Mouse (Mus musculus) right cerebral cortex, adult 2 months (tissue): Measurements from ENCODE around the gene Ap1ar.

Experiments used
- DNase-seq, 2 experiments: peaks; one replicate each; pipeline ENCODE4 v3.0.0; 2021 to 2022; ENCODE audit warnings: low spot score in 2 of 2

The Ap1ar gene

DNA sequence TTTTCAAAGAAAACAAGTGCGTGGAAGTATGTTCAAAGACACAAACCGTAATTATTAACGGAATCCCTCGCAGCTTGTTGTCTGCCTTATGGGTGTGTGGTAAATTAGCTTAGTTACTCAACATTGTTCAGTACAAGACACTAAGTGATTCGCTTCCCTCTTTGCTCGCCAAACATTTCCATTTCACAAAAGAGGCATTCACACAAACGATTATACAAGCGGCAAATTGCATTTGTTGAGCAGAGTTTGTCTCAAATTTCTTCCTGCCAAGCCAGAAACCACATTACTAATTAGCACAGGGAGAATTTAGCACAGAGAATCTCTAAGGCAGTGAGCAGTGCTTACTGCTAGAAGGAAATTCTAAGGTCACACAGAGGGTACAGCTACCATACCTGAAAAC, 4.6 kb upstream of the Ap1ar start:
- no peak for DNase-seq

DNA sequence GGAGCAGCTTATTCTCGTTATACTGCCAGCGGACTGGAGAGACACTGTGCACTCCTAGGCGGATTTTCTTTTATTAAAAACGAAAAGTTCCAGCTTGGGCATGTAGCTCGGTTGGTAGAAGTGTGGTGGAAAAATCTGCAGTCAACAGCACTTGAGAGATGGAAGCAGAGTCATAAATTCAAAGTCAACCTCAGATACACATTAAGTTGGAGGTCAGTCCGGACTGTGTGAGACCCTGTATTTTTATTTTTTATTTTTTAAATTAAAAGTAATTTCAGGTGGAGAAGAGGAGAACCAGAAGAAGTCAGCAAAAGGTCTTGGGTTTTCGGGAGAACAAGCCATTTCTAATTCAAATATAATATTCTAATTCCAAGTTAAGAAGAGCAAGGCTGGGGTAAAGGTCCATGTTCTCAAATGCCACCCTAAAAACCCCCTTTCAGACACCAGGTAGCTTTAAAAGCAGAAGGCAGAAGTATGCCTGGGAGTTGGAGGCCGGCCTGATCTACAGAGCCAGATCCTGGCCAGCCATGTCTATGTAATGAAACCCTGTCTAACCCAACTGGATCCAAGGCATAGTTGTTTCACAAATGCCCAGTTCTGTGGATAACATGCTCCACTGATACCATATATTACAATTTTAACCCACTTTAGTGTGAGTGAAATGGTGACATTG, 785 bp upstream of the Ap1ar start:
- DNase-seq, result no peak

DNA sequence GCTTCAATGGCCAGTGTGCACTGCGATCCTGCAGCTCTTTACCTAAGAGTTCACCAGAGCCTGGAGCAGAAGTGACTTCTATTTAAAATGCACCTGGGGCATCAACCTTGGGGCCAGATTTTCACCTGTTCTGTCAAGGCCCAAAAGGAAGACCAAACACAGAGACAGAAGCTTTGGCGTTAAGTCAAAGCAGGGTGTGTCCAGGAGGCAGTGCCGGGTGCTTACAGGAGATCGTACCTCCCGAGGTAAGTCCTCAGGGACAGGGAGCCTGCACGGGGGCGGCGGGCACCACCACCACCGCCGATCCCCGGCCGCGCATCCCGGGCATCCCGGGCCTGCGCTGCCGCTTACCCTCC, 547 bp downstream of the Ap1ar start:
- DNase-seq, result no peak

DNA sequence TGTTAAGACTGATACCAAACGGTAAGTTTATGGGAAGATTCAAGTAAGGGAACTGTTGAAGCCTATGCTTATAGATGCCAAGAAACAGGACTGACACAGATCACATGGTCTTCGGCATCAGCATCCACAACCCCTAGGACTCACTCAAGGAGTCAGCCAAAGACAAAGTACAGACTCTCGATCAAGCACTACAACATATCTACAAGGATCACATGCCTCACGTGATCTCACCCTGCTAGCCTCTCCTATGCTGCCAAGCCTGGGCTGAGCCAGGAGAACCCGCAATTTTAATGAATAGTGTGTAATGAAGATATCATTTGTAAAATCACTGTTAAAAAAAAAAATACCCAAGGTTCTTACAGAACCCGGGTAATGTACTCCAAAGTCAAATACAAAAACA, 1.7 kb downstream of the Ap1ar start:
- no peak for DNase-seq

DNA sequence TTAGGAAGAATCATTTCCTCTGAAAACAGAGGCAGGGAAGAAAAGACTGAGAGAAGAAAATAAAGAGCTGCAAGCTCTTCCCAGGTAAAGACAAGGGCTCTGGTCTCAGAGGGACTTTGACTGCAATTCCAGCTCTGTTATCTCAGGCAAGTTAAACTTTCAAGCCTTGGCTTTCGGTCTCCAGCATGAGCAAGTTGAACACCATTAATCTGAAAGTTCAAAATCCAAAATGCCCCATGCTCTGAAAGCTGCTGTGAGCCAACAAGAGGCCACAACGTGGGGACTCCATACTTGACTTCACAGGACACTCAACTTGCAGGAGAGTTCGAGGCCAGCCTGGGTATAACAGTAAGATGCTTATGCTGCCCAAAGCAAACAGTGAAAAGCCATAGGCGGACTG, 3.3 kb downstream of the Ap1ar start:
- no peak for DNase-seq

DNA sequence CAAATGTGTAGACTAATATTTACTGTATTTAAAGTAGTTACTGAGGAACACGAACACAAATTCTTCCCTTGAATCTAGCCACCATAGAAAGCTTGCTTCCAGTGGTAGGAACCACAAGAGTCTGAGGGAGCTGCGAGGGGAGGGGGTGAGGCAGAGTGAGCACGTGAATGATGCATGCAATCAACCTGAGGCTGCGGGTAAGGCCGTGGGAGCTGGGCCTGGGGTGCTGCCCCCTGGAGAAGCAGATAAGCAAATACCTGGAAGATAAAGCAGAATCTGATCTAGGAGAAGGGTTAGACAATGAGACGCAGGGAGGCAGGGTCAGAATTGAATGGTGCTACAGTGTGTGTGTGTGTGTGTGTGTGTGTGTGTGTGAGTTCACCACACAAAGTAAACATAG, 6.2 kb downstream of the Ap1ar start:
- no peak for DNase-seq

DNA sequence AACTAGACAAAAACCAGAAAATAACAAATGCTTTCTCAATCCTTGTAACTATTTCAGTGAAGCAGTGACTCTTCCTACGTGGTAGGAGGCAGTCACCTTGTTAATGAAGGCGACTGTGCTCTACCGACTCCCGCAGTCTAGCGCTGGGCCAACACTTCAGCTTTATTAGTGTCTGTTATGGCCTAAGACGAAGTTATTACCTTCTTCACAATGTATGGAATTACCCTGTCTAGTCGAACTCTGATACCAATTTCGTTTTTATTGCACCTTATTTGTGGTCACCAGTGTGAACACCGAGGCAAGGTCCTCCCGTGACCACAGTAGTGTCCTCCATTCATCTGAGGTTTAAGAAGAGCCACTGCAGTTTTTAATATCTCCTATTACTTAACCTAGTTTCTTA, 7.1 kb downstream of the Ap1ar start:
- DNase-seq, result no peak

DNA sequence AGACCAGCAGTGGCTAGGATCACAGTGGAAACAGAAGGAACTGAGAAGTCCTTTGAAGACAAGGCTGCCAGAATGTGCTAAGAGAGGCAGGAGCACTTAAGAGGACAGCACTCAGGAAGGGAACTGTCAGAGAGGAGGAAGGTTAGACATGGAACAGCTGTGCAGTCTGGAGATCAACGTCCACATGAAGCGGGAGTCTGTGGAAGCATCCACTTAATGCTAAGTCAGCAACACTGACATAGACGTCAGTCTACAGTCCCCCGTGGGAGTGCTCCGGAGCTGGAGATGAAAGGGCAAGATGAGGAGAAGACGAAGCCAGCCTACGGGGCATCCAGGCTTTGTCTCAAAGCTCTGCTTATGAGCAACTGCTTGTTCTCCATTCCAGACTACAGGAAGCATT, 10.2 kb downstream of the Ap1ar start:
- no peak for DNase-seq

DNA sequence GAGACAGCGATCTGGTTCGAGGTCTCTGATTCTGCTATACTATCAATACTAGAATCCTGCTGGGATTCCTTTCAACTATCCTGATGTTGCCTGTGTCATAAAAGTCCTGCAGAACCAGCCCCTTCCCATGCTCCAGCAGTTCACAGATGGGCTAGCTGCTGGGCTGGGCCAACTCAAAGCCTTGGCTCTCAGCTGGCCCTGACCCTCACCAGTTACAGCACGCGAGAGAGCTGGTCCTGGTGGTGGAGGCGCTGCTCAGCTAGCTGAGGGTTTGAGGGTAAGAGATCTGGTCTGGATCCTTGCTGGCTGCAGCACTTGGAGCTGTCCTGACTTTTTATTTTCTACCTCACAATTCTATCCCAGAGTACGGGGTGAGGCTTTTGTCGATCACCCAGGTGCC, 10.8 kb downstream of the Ap1ar start:
- DNase-seq, result no peak

DNA sequence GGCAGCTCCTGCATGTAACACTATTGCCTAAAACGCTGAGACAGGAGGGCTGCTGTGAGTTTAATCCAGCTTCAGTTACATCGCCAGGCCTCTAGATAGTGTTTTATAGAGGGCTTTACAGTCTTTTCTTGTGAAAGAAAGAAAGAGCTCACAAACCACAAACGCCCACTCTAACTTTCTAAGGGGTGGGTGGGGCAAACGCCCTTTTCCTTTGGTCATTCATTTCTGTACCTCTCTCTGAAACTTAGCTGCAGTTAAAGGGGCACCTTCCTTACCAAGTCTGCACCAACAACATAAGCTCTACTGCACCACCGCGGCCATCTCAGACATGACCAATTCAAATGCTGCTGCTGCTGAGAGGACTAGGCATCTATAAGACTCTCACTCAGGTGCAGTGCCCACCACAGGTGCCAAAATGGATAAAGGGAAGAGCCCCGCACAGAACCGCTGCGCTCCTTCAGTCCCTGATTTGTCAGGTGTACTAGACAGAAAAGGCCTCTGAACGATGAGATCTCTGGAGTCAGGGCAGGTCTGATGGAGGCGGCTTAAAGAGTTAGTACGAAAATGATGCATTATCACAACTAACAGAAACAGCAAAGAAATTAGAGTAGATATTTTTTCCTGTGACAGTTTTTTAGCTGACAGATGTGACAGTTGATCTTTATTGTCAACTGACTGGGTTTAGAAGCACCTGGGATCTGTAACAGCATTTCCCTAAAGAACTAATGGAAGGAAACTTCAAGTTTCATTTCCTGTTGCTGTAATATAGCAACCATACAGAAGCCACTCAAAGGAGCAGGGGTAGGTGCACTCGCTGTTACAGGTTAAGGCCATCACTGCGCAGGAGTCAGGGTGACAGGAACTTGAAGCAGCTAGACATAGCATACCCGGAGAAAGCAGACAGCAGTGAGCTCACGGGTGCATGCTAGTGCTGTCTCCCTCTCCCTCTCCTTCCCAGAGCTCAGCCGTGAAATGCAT, 13.1 kb downstream of the Ap1ar start:
- DNase-seq, result no peak

DNA sequence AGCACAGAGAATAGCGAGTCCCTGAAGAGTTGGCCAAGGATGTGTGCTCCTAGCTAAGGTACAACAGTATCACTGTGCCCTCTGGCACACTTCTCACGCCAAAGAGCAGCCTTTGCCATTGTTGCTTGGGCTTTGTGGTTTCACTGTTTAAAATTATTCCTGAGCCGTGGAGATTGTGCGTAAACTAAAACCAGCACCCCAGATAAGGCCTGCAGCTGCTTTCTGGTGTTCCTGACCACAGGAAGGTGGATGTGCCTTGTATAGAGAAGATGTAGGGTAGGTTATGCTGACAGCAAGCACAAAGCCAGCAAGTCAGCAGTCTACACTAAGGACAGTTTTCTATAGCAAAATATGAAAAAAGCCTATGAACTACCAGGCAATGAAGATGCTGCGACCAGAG, 16.1 kb downstream of the Ap1ar start:
- DNase-seq, result no peak

DNA sequence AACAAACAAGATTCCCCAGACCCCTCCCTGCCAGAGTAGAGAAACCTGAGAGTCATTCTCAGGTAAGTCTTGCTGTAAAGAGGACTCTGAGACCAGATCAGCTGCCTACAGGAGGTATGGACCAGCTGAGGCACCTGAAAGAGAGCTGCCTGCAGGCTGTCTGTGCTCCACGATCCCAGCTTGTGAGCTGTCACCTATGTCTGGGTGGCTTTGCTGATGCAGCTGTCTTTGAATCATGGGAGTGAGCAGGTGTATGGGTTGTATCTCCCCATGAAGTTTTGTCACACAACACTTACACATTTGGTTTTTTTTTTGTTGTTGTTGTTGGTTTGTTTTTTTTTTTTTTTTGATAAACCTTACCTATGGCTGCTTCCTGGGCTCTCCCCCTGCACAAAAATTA, 16.9 kb downstream of the Ap1ar start:
- no peak for DNase-seq

DNA sequence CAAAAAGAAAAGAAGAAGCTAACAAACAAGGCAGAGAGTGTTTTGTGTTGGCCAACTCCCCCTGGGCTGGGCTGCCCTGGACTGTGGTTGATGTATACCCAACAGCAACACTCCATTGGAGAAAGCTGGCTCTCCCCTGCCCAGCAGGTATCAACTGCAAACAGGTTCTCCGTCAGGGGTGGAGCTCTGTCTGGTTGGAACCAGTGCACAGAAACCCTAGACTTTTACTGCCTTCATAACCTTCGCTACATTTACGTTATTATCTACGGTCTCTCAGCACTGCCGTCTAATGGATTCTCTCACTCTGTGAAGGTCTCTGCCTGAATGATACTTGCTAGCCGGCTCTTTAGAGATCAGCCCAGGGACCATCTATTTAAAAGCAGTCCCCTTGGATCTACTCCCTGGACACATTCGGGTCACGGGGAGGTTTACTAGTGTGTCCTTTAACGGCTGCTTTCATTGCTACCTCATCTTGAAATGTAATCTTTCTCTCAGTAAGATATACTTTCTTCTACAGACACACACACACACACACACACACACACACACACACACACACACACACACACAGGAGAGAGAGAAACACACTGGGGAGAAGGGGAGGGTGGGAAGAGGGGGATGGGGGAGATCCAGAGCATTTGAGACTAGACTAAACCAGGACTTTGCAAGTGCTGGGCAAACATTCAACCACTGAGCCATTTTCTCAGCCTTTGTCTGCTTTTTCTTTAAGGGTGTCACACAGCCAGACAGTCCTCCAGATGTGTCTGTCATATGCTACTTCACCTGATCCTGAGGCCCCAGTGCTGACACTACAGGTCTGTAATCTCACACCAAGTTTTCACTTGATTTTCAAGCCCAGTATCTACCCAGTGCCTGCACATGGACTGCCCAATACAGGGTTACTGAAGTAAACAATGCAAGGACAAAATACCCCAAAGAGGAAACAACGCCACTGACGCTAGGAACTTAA, 18.3 kb downstream of the Ap1ar start:
- DNase-seq, result no peak

DNA sequence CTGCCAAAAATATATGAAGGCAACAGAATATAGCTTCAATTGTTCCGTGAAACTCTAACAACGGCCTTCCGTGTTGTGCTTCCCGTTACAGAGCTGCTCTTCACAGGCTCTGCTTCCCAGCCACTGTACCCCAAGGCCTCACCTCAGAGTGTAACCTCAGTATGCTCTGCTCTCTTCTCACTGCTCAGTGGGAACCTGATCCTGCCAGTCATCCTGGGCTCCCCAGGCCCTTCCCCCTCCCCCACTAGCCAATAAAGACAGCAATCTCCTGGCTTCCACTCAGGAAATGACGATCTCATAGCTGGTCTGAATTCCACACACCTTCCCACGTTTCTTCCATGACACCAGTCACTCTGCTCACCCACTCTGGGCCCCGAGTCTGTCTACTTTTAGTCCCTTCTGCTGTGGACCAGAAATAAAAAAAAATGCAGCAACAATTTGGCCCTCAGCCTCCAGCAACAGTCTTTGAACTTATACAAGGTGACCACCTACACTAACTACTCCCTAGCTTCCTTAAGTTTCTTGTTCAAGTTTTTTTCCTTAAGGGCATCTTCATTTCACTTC, 20.1 kb downstream of the Ap1ar start:
- no peak for DNase-seq

DNA sequence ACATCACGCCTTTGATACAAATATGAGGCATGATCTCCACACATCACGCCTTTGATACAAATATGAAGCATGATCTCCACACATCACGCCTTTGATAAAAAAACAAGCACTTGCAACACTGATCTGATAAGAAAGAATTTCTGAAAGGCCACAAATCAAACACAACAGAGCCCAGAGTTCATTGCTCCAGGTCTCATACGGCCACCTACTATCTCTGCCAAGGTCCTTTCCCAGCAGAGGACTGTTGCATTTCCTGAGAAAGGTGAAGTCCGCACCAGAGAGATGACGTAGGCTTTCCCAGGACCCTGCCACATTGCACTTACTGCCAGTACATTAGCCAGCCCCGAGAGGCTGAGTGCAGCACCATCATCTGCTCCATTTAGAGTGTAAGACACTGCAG, 28.2 kb downstream of the Ap1ar start:
- DNase-seq, result no peak

DNA sequence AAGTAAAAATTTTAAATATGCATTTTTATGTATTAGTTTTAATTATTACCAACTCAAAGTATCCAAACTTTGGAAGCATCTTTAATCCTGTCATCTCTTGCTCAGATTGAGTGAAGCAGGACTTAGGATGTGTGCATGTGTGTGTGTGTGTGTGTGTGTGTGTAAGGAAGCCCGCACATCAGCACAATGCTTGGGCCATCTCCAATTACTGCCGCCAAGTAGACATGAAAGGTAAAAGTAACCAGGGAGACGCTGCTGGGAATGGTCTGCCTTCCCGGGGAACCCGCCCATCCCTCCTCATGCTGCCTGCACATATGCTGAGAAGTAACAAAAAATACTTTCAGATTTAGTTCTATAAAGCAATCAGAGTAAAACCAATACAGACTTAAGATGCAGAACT, 29.5 kb downstream of the Ap1ar start:
- no peak for DNase-seq

DNA sequence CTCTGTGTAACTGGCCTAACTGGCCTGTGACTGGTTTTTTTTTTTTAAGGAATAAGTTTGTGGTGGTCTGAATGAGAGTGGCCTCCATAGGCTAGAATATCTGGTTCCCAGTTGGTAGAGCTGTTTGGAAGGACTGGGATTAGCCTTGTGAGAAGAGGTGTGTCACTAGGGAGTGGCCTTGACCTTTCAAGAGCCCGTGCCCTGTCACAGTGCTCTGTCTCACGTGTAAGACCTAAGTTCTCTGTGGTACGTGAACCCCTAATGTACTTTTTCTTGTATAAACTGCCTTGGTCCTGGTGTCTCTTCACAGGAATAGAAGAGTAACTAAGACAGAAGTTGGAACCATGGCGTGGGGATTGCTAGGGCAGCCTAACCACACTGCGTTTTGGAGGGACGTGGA, 31.3 kb downstream of the Ap1ar start:
- no peak for DNase-seq

DNA sequence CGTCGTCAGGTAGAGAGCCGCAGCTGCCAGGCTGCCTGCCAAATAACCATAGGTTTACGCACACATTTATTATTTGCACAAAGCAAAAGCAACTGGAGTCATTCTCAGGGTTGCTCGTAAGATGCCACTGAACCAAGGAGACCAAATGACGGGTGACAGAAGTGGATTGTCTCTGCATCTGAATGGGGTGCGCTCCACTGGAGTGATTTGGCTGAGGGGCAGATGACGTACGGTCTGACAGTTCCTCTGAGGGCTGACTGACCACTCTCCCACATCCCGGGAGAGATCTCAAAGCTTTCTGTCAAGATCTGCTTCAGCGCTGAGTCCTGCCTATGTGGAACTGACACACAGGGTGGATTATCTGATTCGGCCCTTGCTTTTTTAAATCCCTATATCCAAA, 32.3 kb downstream of the Ap1ar start:
- DNase-seq, result no peak

DNA sequence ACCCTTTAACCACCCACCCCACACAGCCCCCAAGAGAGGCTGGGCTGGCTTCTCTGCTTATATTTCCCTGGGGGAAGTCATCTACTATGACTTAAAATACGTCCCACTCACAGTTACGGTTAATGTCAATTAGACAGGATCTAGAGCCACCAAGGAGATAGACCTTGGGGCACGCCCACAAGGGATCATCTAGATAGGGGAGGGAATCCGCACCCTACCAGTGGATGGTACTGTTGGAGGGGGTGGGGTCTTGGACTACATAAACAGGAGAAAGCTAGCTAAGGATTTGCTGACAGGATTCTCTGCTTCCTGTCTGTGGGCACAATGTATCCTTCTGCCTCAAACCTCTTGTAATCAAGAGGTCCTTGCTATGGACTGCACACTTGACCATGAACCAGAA, 32.9 kb downstream of the Ap1ar start:
- DNase-seq, result no peak

DNA sequence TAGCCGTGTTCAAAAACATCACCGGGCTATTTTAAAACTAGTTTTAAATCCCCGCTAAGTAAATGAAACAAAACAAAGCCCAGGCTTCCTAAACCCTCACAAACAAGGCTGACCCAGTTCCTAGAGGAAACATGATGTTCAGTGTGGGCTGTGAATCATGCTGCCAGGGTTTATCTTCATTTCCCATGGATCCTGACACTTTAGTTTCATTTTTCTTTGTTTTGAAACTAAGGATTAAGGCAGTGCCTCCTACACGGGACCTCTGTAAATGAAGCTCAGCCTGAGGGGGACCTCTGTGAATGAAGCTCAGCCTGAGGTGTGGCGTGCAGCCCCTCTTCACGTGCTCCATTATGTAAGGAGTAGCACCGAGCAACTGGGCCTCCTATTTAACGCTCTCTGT, 34.5 kb downstream of the Ap1ar start:
- peak; percentile 25 to 36 for DNase-seq

DNA sequence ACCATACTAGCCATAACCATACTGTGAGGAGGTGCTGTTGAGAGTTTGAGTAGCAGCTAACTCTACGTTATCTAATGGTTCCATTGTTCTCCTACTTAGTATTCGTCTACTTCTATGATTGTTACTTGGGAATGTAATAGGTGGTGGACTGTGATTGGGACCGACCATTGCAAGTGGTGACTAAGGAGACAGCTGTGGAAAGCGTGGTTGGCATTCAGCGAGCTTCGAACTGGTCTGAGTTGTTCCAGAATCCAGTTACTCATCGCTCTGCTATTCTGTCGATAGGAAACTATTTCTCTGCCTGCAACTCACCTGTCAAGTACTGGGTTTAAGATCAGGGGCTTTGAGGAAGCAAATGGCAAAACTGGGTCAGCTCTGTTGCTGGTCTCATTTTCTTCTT, 36.2 kb downstream of the Ap1ar start:
- no peak for DNase-seq

DNA sequence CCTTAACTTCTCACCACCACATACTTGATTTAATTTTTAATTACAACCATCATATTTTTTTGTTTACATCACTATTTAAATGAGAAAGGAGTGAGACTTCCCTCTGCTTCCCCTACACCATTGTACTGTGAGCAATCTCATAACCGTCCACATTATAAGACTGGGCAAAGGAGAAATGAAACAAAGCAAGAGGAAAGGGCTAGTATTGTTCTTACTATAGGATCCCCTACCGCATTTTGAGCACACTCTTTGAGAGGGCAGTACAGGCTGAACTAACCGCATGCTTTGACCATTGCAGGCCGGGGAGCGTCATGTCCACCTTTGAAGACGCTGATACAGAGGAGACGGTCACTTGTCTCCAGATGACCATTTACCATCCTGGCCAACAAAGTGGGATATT, 41.1 kb downstream of the Ap1ar start:
- no peak for DNase-seq
